11 mouse cellular contexts compared by ENCODE assay signal in genomic region chr11:103371222-103371539, GRCm38 (mm10). TPM values are rescaled to one million over a fixed set of nuclear protein-coding genes. Genes with fewer than 3 reads are reported as not detected.
DNase-seq lines count a peak whose midpoint lies in the region; ATAC-seq and TF ChIP-seq lines count a peak whose summit lies in the region.
"Had no signal": no experiment of that assay in that cellular context is flagged by ENCODE, and none has a peak within 500 bp of the region (broad histone marks: within the 10 kb centered on the region; RNA-seq: fewer than 3 reads in every experiment).

No protein-coding gene starts in this region.

- DNase-seq in kidney, adult 2 months = peak; percentile 77
- peak in 1 of 2 experiments; percentile 66 for DNase-seq in heart, adult 2 months
- peak; percentile 37 to 39 for DNase-seq in heart, postnatal 36 days
- DNase-seq in thymus, adult 2 months = no peak
- DNase-seq in urinary bladder, postnatal 25 days (ENCODE audit: low spot score) = no peak
- DNase-seq in left cerebral cortex, postnatal 25 days (ENCODE audit: low spot score in 2 of 2) = no peak
- DNase-seq: cerebellum, adult 2 months; right cerebral cortex, postnatal 4 days had no signal

- WGBS in kidney, adult 2 months = 68% methylated on average over 3 of the region's 3 CpGs
- WGBS in kidney, embryonic 14.5 days = 79% methylated on average over 3 of the region's 3 CpGs
- 49% methylated on average over 3 of the region's 3 CpGs for WGBS in heart, adult 2 months
- 52% methylated on average over 3 of the region's 3 CpGs for WGBS in lung, embryonic 16.5 days
- WGBS in thymus, adult 2 months = 73% methylated on average over 3 of the region's 3 CpGs

- peaks cover 1% of the 10 kb centered on the region; the same call in 1 of the 2 replicates for H3K79me2 ChIP-seq in heart, adult 2 months (replicated peaks; ENCODE audit: control insufficient read depth, insufficient read depth, low read length)

- ATAC-seq in kidney, embryonic 14.5 days (ENCODE audit: low FRiP score, low TSS enrichment) = no peak
- peak; percentile 62 for ATAC-seq in lung, embryonic 16.5 days (ENCODE audit: low read depth)

- H3K36me3 ChIP-seq in kidney, adult 2 months (ENCODE audit: control insufficient read depth, insufficient read depth, low read length) = no peaks in the 10 kb centered on the region
- H3K36me3 ChIP-seq in kidney, embryonic 14.5 days (ENCODE audit: control insufficient read depth, insufficient read depth, low read length) = peaks cover 35% of the 10 kb centered on the region; the same call in 1 of the 2 replicates
- peaks cover 4% of the 10 kb centered on the region; the same call in 1 of the 2 replicates for H3K36me3 ChIP-seq in heart, adult 2 months (ENCODE audit: control insufficient read depth, insufficient read depth, low read length)
- H3K36me3 ChIP-seq in lung, embryonic 16.5 days (ENCODE audit: control insufficient read depth, insufficient read depth, low read length) = peaks cover 9% of the 10 kb centered on the region
- no peaks in the 10 kb centered on the region; the same call in 1 of the 2 replicates for H3K36me3 ChIP-seq in thymus, adult 2 months (ENCODE audit: control insufficient read depth, insufficient read depth, low read length)

- no peak for TF ChIP-seq CTCF in kidney, adult 2 months (conservative IDR thresholded peaks at IDR 0.05; ENCODE audit: insufficient read depth, insufficient read length, low read depth, low read length)
- TF ChIP-seq CTCF in heart, adult 2 months (IDR thresholded peaks at IDR 0.05) = no peak
- TF ChIP-seq CTCF in thymus, adult 2 months (IDR thresholded peaks at IDR 0.05; ENCODE audit: borderline replicate concordance, control insufficient read depth, extremely low read depth, insufficient read depth, low read length, poor library complexity) = no peak

- no peak overlapping the region for H3K4me3 ChIP-seq in kidney, adult 2 months (ENCODE audit: insufficient read depth, low read depth, low read length)
- no peak overlapping the region for H3K4me3 ChIP-seq in kidney, embryonic 14.5 days (ENCODE audit: low read length)
- H3K4me3 ChIP-seq in heart, adult 2 months = no peak overlapping the region
- H3K4me3 ChIP-seq in lung, embryonic 16.5 days (ENCODE audit: low read length) = no peak overlapping the region
- no peak overlapping the region for H3K4me3 ChIP-seq in thymus, adult 2 months (ENCODE audit: control insufficient read depth, insufficient read depth, low read length)
- H3K4me3 ChIP-seq: megakaryocyte, embryonic 14.5 days had no signal

- H3K9me3 ChIP-seq in kidney, embryonic 14.5 days (ENCODE audit: control insufficient read depth, low read length) = no peaks in the 10 kb centered on the region
- H3K9me3 ChIP-seq in lung, embryonic 16.5 days (ENCODE audit: control insufficient read depth, low read length) = no peaks in the 10 kb centered on the region
- H3K9me3 ChIP-seq: megakaryocyte, embryonic 14.5 days had no signal

- intact Hi-C loops in heart, adult 2 months (cut with DNase I) = loop anchor here (1.0 kb wide), 1 partner anchor 8 kb away; the partner anchor contains the start of gene Arhgap27
- intact Hi-C loops in heart, postnatal 36 days (cut with DNase I) = no loop called here
- intact Hi-C loops in left cerebral cortex, postnatal 25 days (cut with DNase I) = no loop called here

- no peak overlapping the region for H3K9ac ChIP-seq in kidney, embryonic 14.5 days (ENCODE audit: low read depth, low read length)
- H3K9ac ChIP-seq in heart, adult 2 months (ENCODE audit: low read depth, low read length) = no peak overlapping the region
- H3K9ac ChIP-seq in lung, embryonic 16.5 days (ENCODE audit: low read length) = no peak overlapping the region

- no peaks in the 10 kb centered on the region for H3K27me3 ChIP-seq in kidney, adult 2 months (replicated peaks; ENCODE audit: control insufficient read depth, insufficient read depth, low read length)
- no peaks in the 10 kb centered on the region for H3K27me3 ChIP-seq in kidney, embryonic 14.5 days (ENCODE audit: control insufficient read depth, insufficient read depth, low read length)
- no peaks in the 10 kb centered on the region for H3K27me3 ChIP-seq in heart, adult 2 months (ENCODE audit: control insufficient read depth, insufficient read depth, low read length)
- H3K27me3 ChIP-seq in lung, embryonic 16.5 days (ENCODE audit: control insufficient read depth, insufficient read depth, low read depth, low read length) = no peaks in the 10 kb centered on the region
- H3K27me3 ChIP-seq in thymus, adult 2 months (ENCODE audit: control insufficient read depth, insufficient read depth, low read length) = no peaks in the 10 kb centered on the region
- H3K27me3 ChIP-seq: megakaryocyte, embryonic 14.5 days had no signal

- TF ChIP-seq POLR2A in kidney, adult 2 months (IDR thresholded peaks at IDR 0.05; ENCODE audit: low read depth, low read length) = no peak
- peak; percentile 55 for TF ChIP-seq POLR2A in heart, adult 2 months (IDR thresholded peaks at IDR 0.05; ENCODE audit: insufficient read depth, low read depth, low read length)
- TF ChIP-seq POLR2A in thymus, adult 2 months (IDR thresholded peaks at IDR 0.05; ENCODE audit: control insufficient read depth, extremely low read depth, insufficient read depth, low read length, poor library complexity) = no peak

- no peaks in the 10 kb centered on the region for H3K4me1 ChIP-seq in kidney, adult 2 months (ENCODE audit: control insufficient read depth, insufficient read depth, low read length)
- H3K4me1 ChIP-seq in kidney, embryonic 14.5 days (ENCODE audit: control insufficient read depth, insufficient read depth, low read length) = no peaks in the 10 kb centered on the region
- peaks cover 32% of the 10 kb centered on the region for H3K4me1 ChIP-seq in heart, adult 2 months (ENCODE audit: control insufficient read depth, insufficient read depth, low read length)
- peaks cover 8% of the 10 kb centered on the region; the same call in 1 of the 2 replicates for H3K4me1 ChIP-seq in lung, embryonic 16.5 days (replicated peaks; ENCODE audit: control insufficient read depth, insufficient read depth, low read length)
- H3K4me1 ChIP-seq in thymus, adult 2 months (replicated peaks; ENCODE audit: control insufficient read depth, insufficient read depth, low read length) = peaks cover 35% of the 10 kb centered on the region

- no peak overlapping the region for H3K4me2 ChIP-seq in kidney, embryonic 14.5 days (replicated peaks; ENCODE audit: low read depth, low read length)
- H3K4me2 ChIP-seq in lung, embryonic 16.5 days (ENCODE audit: low read depth, low read length) = no peak overlapping the region

- peak; percentile 98 for TF ChIP-seq EP300 in heart, adult 2 months (IDR thresholded peaks at IDR 0.05; ENCODE audit: insufficient read depth, low read depth, low read length)

- peak overlapping the region; percentile 43 for H3K27ac ChIP-seq in kidney, adult 2 months (ENCODE audit: insufficient read depth, low read depth, low read length)
- no peak overlapping the region for H3K27ac ChIP-seq in kidney, embryonic 14.5 days (ENCODE audit: low read depth, low read length)
- H3K27ac ChIP-seq in heart, adult 2 months = peak overlapping the region; percentile 77
- H3K27ac ChIP-seq in lung, embryonic 16.5 days (ENCODE audit: low read length) = peak overlapping the region; percentile 83
- H3K27ac ChIP-seq in thymus, adult 2 months (ENCODE audit: control insufficient read depth, insufficient read depth, low read length) = no peak overlapping the region

RNA-seq across cellular contexts. Expression of gene Arhgap27, which starts 7.7 kb away (rescaled TPM):
- 38.4 and 46.8 TPM in 2 replicates for polyA plus RNA-seq in kidney, adult 2 months (2012; rRNA removed)
- polyA plus RNA-seq in kidney, embryonic 14.5 days (2014; fragmentation: Nextera tagmentation; extraction: Ambion mirVana) = 11.7 and 15.6 TPM in 2 replicates
- total RNA-seq in heart, adult 2 months (2021) = 10 to 100 TPM; 14.1 to 22.9 TPM
- 15.0 and 18.5 TPM in 2 replicates for polyA plus RNA-seq in heart, adult 2 months (2012; rRNA removed)
- total RNA-seq in heart, postnatal 36 days (2021) = 10 to 100 TPM; 16.3 to 17.6 TPM
- polyA plus RNA-seq in lung, embryonic 16.5 days (2015; fragmentation: Nextera tagmentation; extraction: Ambion mirVana) = 14.1 and 15.7 TPM in 2 replicates
- polyA plus RNA-seq in thymus, adult 2 months (2012; rRNA removed) = 124 and 125 TPM in 2 replicates
- total RNA-seq in left cerebral cortex, postnatal 25 days (2021) = 10 to 100 TPM in 1 of 2 experiments, 1 to 10 TPM in 1; 7.9 to 12.4 TPM

RNA-seq across cellular contexts. Expression of gene Plekhm1, which starts 41.3 kb away (rescaled TPM):
- 21.9 and 24.0 TPM in 2 replicates for polyA plus RNA-seq in kidney, adult 2 months (2012; rRNA removed)
- polyA plus RNA-seq in kidney, embryonic 14.5 days (2014; fragmentation: Nextera tagmentation; extraction: Ambion mirVana) = 5.0 and 8.9 TPM in 2 replicates
- total RNA-seq in heart, adult 2 months (2021) = 10 to 100 TPM; 10.6 to 11.9 TPM
- 10.2 and 12.2 TPM in 2 replicates for polyA plus RNA-seq in heart, adult 2 months (2012; rRNA removed)
- total RNA-seq in heart, postnatal 36 days (2021) = 10 to 100 TPM; 11.9 to 12.9 TPM
- polyA plus RNA-seq in lung, embryonic 16.5 days (2015; fragmentation: Nextera tagmentation; extraction: Ambion mirVana) = 9.8 and 10.2 TPM in 2 replicates
- polyA plus RNA-seq in thymus, adult 2 months (2012; rRNA removed) = 43.6 and 46.4 TPM in 2 replicates
- 10 to 100 TPM; 16.5 to 17.4 TPM for total RNA-seq in left cerebral cortex, postnatal 25 days (2021)

Comparison
In these comparisons a context has a peak if more than half of its experiments do, and no peak if none do; other contexts are left out.
1. H3K27ac ChIP-seq: peak in kidney, adult 2 months (single experiment), heart, adult 2 months (single experiment) and lung, embryonic 16.5 days (single experiment); none in kidney, embryonic 14.5 days (single experiment) and thymus, adult 2 months (single experiment).
2. DNase-seq: peak in kidney, adult 2 months (single experiment) and heart, postnatal 36 days (2 of 2); none in thymus, adult 2 months (single experiment), urinary bladder, postnatal 25 days (single experiment) and left cerebral cortex, postnatal 25 days (0 of 2).